Mouse (Mus musculus) embryo, embryonic 11 days (tissue): Measurements from ENCODE around the gene Olfr623.

Experiments used
- DNase-seq: peaks from one replicate; pipeline ENCODE4 v3.0.0-alpha.2; 2015

Olfr623 gene

DNA sequence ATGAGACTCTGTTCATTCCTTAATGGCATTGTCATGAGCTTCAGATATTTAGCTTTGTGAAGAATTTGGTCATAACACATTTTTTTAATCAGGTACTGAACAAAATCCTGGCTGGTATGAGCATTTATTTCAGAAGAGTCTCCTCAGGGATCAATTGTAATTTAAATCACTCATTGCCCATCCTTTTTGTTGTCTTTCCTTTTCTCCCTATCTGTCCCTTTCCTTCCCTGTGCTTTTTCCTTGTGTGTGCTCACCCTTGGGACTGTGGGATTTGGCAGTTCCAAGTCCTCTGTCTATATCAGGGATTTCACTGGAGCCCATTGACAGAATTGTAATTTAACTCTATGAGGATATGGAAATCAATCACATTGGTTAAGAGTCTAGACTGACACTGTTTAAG is at the start of gene Olfr623:
Gene Olfr623 (minus strand): TSS at position 101 of the 400 bp plus-strand sequence.
- no peak for DNase-seq

DNA sequence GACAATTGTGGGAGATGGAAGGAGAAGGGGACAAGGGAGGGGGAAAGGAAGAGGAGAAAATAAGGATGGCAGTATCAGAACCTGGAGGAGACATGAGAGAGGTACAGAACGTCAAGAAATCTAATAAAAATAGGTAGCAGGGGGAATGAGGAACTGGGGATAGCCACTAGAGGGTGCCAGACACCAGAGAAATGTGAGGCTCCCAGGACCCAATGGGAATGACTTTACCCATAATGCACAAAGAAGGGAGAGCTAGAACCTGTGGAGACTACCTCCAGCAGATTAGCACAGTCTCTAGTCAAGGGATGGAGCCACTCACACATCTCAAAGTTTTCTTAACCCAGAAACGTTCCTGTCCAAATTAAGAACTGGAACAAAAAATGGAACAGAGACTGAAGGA is 48.5 kb upstream of the Olfr623 start:
- no peak for DNase-seq

DNA sequence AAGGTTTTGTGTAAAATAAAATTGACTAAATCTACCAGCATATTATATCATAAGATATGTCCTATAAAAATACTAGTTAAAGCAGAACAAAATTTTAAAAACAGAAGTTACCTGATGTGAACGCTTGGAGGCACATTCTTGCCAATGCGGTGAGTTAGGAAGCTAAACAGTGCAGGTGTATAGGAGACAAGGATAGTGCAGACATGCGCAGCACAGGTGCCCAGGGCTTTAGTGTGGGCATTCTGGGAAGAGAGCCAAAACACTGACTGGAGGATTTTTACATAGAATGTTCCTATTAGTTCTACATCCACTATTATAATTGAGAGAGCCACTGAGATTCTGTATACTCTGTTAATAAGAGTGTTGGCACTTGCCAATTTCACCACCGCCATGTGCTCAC is 36.0 kb upstream of the Olfr623 start:
- no peak for DNase-seq

DNA sequence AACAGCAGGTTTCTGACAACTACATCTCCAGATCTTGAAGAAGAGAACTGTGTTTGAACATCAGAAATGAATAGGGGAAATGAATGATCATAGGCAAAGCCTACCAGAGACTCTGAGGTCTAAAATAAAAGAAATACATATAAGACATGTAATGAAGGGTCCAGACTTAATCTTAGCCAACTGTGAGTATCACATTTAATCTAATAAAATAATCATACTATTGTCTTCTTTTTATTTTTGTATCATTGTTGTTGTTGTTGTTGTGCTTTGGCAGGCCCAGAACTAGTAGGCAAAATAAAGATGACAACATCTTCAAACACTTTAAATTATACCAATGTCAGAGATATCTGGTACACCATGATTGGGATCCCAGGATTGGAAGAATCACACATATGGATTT is 18.9 kb upstream of the Olfr623 start, which contains the start of gene Olfr625-ps1:
Gene Olfr625-ps1 (plus strand): TSS at position 301 of the 400 bp plus-strand sequence.
- no peak for DNase-seq

DNA sequence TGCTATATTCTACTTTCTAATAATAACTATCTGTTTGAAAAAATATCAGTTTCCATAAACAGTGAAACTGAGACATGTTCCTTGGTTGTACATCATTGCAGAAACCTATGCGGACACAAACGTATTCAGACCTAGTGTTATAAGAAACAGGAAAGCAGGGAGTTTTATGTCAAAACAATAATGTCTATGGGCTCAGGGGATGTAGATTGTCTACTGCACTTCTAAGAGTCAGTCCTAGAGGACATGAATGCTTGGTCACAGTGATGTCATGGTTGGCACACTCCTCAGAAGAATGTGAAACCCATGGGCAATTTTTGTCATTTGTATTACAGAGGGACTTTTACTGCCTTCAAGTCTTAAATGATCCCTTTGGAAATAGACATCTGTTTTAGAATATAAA is 7.6 kb upstream of the Olfr623 start, which contains the start of gene Olfr624:
Gene Olfr624 (minus strand): TSS at position 101 of the 400 bp plus-strand sequence.
- no peak for DNase-seq

DNA sequence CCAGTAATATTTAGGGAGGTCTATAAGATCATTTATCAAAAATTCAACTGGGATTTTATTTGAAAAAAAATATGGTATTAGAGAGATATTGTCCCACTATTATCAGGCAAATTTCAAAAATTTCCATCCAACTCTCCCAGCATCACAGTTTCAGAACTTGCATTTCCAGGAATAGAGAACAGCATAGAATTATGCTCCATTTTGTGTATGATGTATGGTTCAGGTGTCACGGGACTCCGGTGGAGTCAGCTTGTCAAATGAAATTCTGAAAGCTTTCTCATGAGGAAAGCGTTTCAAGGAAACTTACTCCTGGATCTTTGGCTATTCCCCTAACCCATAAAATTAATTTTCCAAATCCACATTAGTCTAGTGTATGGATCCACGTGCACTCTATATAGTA is 19.4 kb downstream of the Olfr623 start:
- DNase-seq: no peak

DNA sequence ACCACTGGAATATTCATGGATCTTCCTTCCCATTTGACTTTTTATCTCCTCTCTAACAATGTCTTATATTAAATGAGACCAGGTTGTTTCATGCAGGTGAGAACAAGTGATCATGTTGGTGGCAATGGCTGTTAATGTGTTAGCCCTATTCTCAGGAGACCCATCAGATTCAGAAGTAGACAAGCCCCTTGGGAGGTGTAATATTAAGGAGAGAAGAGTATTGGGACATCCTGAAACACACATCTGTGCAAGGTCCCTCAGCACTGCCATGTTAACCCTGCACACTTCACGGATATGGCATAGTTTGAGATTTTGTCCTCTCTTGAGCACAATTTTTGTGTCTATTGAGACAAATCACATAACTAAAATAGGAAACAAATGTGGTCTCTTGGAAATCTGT is 20.9 kb downstream of the Olfr623 start, which contains the start of gene Olfr622:
Gene Olfr622 (minus strand): TSS at position 101 of the 400 bp plus-strand sequence.
- DNase-seq: no peak

DNA sequence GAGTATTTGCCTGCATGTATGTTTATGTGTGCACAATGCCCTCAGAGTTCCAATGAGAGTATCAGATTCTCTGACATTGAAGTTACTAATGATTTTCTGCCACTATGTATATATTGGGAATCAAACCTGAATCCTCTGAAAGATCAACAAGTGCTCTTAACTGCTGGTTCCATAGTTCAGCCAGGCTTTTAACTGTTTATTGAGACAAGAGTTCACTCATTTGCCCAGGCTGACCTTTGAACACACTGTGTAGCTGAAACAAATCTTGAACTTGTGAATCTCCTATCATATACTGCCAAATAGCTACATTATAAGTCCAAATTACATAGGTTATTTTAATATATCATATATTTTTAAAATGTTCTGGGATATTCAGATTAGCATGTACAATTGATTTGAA is 26.7 kb downstream of the Olfr623 start:
- no peak for DNase-seq

DNA sequence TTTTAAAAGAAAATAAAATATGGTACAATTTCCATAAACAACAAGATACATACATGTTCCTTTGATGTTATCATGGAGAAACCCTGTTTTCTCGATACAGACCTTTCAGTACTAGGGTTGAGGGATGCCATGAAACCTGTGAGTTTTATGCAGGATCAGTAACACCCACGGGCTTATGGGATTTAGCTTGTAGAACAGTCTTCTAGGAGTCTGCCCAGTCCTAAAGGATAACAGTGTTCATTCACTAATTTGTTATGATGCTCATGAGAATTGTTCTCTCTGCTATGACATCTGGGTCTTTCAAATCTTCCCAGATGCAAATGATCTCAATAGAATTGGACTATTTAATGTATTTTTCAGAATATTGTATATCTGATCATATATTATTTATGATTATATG is 51.1 kb downstream of the Olfr623 start, which contains the start of gene Olfr620:
Gene Olfr620 (minus strand): TSS at position 101 of the 400 bp plus-strand sequence.
- DNase-seq: no peak
